Mouse (Mus musculus) urinary bladder, postnatal 36 days (tissue): ENCODE data around the gene Schip1.

ENCODE experiments used
- DNase-seq, 2 experiments: peaks; one replicate each; pipeline ENCODE4 v3.0.0; 2022; ENCODE audit warnings: low spot score in 2 of 2, mixed read lengths in 1 of 2

Schip1 gene

GRCm38 (mm10) chr3:68664337-68664736, 599.7 kb downstream of the Schip1 start:
- DNase-seq, result no peak

GRCm38 (mm10) chr3:68666377-68666776, 601.8 kb downstream of the Schip1 start:
- no peak for DNase-seq

- no peak for DNase-seq
Measured at GRCm38 (mm10) chr3:68667852-68668251, 603.2 kb downstream of the Schip1 start.

GRCm38 (mm10) chr3:68669418-68669974, 604.9 kb downstream of the Schip1 start:
- DNase-seq, result no peak

- no peak for DNase-seq
Measured at GRCm38 (mm10) chr3:68674721-68675120, 610.1 kb downstream of the Schip1 start.

GRCm38 (mm10) chr3:68675216-68675835, 610.7 kb downstream of the Schip1 start:
- DNase-seq, result no peak
